Mouse (Mus musculus) layer of hippocampus, adult 9-10 months (tissue): ENCODE results near the gene Uap1l1.

Source experiments
- DNase-seq: peaks from one replicate; pipeline ENCODE4 v3.0.0; 2022; ENCODE audit warnings: low spot score

The Uap1l1 gene

DNA sequence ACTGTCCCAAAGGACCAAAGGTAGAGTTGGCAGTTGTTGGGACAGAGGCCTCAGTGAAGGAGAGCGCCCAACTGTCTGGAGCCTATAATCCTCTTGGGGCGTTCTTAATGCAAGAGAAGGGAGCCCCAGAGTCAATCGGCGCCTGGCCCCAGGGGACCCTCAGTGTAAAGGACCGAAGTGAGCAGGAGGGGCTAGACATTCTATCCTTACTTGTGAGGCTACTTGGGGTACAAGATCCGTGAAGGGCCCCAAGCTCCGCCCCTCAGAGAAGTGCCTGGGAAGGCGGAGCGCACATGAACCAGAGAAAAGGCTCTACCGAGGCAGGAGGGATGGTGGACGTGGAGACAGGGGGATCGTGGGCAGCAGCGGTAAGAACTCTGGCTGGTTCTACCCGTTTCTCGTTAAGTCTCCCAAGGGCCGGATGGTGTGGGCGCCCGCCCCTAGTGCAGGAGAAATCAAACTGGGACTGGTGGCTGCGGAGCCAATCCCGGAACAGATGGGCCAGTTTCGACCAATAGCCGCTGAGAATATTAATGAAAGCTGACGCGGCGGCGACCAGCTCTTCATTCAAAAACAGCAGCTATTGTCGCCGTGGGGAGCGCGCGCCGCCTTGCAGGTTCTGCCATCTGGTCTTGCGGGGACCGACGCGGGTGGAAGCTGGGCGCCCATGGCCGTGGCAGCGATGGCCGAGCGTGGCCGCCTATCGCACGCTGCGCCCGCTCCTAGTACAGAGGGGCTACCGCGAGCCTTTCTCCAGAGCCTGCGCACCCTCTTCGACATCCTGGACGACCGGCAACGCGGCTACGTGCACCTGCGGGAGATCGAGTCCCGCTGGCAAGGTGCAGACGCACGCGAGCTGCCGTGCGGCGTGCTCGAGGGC, 6.5 kb upstream of the Uap1l1 start, which contains the start of gene Sapcd2:
Sapcd2 (plus strand) TSS at position 558 of the 880 bp plus-strand sequence.
- DNase-seq, result peak; percentile 77

DNA sequence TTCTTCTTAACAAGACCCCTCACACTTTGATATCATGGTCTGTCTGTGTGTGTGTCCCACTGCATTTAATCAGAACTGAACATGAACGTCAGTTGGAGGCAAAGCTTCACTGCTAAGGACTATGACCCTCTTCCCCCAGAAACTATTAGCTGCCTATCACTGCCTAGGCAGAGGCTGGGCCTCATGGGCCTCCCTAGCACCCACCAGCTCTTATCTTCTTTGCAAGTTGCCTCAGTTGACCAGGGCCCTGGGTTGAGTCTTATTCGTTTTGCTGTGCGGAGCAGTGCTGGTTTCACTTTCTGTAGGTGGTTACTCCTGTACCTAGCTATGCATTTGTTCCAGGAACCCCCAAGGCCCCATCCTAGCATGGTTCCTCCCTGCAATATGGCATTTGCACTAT, 4.5 kb upstream of the Uap1l1 start:
- DNase-seq, result no peak

- DNase-seq, result no peak
Observed at GRCm38 (mm10) chr2:25364761-25365090, 756 bp downstream of the Uap1l1 start.

DNA sequence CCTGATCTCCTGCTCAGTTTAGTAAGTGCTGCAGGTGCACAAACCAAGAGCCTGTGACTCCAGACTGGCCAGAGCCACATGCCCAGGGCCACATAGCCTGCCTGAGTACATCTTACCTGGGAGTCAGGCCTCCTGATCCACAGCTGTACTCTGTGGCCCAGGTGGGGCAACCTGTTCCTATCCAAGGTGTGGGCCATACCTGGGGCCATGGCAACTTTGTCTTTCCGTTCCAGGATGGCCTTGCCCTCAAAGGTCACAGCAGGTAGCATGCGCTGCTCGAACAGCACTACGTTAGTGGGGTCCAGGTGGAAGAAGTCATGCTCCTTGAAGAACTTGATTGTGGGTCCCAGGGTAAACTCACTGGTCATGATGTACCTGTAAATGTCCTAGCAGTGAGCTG, 1.2 kb downstream of the Uap1l1 start:
- no peak for DNase-seq

DNA sequence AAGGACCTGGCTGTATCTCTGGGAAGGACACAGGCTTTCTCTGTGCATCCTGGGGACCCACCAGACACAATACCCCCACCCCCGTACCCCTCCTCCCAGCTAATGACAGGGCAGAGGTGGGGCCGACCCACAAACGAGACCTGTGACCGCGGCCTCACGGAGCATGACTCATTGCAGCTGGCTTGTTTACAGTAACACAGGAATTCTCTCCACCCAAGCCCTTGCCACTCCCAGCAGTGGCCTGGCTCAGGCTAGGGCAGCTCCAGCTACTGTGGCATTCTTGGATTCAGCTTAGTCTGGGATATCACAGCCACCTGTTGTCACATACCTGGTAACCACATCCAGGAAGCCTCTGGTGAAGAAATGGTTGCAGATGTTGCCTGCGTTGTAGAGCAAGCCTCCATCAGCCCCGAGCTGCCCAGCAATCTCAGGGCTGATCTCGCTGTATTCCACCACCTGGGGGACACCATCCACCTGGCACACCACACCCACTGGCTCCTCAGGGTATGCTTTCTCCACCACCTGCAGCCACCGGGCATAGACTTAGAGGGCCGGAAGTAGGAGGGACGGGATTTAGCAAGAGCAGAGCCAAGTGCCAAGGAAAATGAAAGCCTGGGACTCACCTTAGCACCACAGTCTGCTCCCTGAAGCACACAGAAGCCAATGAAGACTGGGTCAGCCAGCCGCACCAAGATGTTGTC, 1.9 kb downstream of the Uap1l1 start:
- DNase-seq, result no peak

DNA sequence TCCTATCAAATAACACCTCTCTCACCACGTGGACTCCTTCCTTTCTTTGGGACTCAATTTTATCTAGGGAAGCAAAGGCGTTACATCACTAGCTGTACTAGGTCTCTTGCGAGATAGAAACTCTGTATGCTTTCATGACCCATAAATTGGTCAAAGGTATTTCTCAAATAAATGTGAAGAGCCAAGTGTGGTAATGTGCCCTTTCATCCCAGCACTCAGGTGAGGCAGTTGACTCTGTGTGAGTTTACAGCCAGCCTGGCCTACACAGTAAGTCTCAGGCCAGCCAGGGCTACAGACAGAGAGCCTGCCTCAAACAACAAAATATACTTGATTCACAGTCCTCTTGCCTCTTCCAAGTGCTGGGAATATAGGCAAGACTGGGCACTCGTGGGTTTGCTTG, 5.6 kb downstream of the Uap1l1 start:
- DNase-seq, result no peak

- DNase-seq, result peak; percentile 60
Observed at GRCm38 (mm10) chr2:25356208-25357079, 9.0 kb downstream of the Uap1l1 start, which contains the start of gene Dpp7. Dpp7 (minus strand) TSS chr2:25356359.

DNA sequence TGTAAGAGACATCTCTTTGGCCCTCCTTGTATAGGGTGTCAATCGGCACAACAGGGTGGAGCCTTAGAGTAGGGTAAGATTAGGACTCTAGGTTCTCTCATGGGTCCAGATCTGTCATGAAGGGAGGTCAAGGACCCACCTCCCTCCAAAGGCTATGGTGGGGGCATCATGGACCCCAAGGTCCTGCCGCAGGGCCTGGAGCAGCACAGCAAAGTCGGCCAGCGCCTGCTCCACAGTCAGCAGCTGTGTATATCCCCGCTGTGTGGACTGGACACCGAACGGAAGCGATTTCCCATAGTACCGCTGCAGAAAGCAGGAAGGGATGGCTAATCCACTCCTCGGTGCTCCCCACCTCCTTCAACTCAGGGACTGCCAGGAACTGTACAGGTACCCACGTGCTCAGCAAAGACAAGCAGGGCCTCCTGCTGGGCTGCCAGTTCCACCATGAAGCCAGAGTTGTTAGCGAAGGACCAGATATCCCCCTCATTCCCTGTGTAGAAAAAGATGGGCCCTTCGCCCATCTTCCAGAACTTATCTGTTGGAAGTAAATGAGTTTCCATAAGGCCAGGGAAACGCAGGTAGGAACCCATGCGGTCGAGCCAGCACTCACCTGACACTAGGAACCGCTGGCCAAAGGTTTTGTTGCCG, 9.9 kb downstream of the Uap1l1 start:
- no peak for DNase-seq

GRCm38 (mm10) chr2:25354211-25354610, 11.3 kb downstream of the Uap1l1 start:
- no peak for DNase-seq

DNA sequence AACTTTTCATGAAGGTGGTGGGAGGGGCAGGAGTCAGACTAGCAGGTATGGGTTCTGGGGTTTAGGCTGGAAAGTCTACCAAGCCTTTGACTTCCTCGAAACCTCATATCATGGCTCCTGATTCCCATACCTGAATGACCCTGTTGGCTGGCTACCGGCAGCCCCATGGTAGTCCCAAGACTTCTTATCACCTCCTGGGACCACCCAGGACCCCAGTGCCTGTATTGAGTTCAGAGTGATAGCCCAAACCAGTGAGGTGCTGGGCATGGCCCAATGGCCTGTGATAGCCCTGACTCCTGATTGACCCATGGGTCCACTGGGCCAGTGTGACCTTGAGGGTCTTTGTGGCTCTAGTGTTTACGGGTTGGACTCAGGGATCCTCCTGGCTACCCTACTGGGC, 14.8 kb downstream of the Uap1l1 start:
- DNase-seq, result no peak

DNA sequence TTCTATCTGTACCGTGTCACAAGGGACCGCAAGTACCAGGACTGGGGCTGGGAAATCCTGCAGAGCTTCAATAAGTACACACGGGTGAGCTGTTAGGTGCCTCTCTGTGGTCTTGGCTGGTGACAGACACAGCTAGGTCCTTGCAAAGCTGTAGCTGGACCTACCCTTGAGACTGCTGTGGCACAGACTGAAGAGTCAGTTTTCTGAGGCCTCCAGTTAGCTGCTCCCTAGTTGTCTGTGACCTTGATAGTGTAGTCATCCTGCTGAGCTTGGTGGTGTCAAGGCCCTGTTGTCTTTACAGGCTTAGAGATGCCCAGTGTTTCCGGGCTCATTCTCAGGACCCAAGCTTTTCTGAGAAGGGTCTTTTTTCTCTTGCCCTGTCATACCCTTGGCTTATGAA, 16.0 kb downstream of the Uap1l1 start:
- DNase-seq, result no peak

DNA sequence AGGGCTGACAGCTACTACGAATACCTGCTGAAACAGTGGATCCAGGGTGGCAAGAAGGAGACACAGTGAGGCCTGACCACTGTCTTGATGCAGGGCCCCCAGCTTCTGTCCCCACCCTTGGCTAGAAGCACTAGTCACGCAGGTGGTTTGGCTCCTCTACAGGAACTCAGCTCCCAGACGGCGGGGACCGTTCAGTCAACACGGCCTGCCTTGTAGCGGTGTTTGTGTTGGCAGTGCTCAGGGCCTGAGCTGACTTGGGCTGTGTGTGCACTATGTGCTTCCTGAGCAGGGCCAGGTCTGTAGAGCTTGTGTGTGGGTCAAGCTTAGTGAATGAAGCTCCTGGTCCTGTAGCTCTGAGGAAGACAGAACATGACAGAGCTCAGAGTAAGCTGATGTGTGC, 17.3 kb downstream of the Uap1l1 start:
- no peak for DNase-seq

GRCm38 (mm10) chr2:25338303-25338702, 27.2 kb downstream of the Uap1l1 start:
- no peak for DNase-seq

DNA sequence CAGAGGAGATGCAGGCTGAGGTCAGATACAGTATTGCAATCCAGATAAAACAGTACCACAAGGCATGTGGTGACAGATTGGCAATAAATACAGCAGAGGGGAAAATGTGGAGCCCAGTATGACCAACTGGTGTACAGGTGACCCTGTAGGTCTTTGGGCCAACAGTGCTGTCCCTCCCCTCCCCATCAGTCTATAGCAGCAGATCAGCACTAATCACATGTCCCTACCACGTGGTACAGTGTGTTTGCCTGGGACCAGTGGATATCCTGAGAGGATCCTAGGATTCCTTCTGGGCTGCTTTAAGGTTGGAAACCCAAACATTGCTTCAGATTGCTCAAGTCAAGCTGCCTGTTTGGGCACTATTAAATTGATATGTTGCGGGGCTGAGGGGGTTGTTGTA, 31.9 kb downstream of the Uap1l1 start:
- DNase-seq, result no peak

- peak; percentile 99 for DNase-seq
Observed at GRCm38 (mm10) chr2:25332286-25333160, 33.0 kb downstream of the Uap1l1 start, which contains the start of gene Man1b1. Man1b1 (plus strand) TSS chr2:25332338.

DNA sequence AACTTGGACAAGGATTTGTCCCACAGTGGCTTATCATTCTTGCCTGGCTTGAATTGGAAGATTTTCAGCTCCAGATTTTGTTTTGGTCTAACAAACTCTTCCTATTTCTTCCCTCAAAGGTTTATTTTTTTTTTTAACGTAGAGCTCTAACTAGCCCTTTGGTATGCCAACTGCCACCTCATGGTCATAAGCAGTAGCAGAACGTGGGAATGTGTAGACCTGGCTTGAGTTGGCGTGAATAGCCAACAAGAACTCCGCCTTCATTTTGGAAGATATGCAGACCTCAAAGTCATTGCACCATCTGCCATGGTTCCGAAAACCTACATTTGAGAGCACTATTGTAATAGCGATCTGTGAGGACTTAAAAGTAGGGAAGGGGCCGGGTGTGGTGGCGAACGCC, 34.0 kb downstream of the Uap1l1 start:
- DNase-seq, result no peak

- no peak for DNase-seq
Observed at GRCm38 (mm10) chr2:25328440-25328839, 37.0 kb downstream of the Uap1l1 start.

DNA sequence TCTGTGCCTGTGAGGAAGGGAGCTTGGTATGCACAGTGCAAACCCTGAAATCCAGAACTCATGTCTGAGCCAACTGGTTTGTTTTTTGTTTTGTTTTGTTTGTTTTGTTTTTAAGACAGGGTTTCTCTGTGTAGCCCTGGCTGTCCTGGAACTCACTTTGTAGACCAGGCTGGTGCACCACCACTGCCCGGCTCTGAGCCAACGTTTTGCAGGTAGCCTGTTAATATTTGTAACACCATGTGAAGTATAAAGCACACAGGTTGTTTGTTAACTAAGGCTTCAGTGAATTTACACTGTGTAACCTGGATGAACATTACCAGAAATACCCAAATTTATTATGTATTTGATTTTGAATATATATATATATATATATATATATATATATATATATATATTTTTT, 39.4 kb downstream of the Uap1l1 start:
- no peak for DNase-seq

GRCm38 (mm10) chr2:25320084-25320483, 45.4 kb downstream of the Uap1l1 start:
- no peak for DNase-seq

- peak; percentile 59 for DNase-seq
Observed at GRCm38 (mm10) chr2:25318971-25319773, 46.3 kb downstream of the Uap1l1 start, which contains the start of gene Grin1. Grin1 (minus strand) TSS chr2:25319187.
